In genomic region chr12:17440251-17440651, GRCm38 (mm10) we compare ENCODE assay signal across 8 mouse cellular contexts.
A peak's percentile ranks its signal among the peaks of the same experiment; 100 is the strongest.
DNase-seq lines count a peak whose midpoint lies in the region; ATAC-seq lines count a peak whose summit lies in the region.

No protein-coding gene starts in this region.

- no peaks in the 10 kb centered on the region for H3K9me3 ChIP-seq in kidney, embryonic 16.5 days (ENCODE audit: low read length)
- no peaks in the 10 kb centered on the region for H3K9me3 ChIP-seq in midbrain, embryonic 13.5 days
- no peaks in the 10 kb centered on the region for H3K9me3 ChIP-seq in midbrain, embryonic 11.5 days (ENCODE audit: control insufficient read depth, low read length)

- no peaks in the 10 kb centered on the region for H3K36me3 ChIP-seq in kidney, embryonic 16.5 days (ENCODE audit: insufficient read depth, low read length)
- H3K36me3 ChIP-seq in midbrain, embryonic 13.5 days, result 0 out of 2 replicates have a peak, but pooled peaks cover 5% of the 10 kb centered on the region
- no peaks in the 10 kb centered on the region for H3K36me3 ChIP-seq in midbrain, embryonic 11.5 days (ENCODE audit: control insufficient read depth, insufficient read depth, low read length)

- ATAC-seq in kidney, embryonic 16.5 days (ENCODE audit: low FRiP score, low TSS enrichment), result peak; percentile 43
- no peak for ATAC-seq in midbrain, embryonic 13.5 days
- ATAC-seq in frontal cortex, adult (ENCODE audit: low TSS enrichment), result no peak
- no peak for ATAC-seq in midbrain, embryonic 11.5 days (ENCODE audit: low FRiP score)

- H3K4me2 ChIP-seq in kidney, embryonic 16.5 days (replicated peaks; ENCODE audit: low read depth, low read length), result no peak overlapping the region
- no peak overlapping the region for H3K4me2 ChIP-seq in midbrain, embryonic 13.5 days (replicated peaks)
- no peak overlapping the region for H3K4me2 ChIP-seq in midbrain, embryonic 11.5 days

- peaks cover 15% of the 10 kb centered on the region for H3K4me1 ChIP-seq in kidney, embryonic 16.5 days (ENCODE audit: insufficient read depth, low read length)
- no peaks in the 10 kb centered on the region for H3K4me1 ChIP-seq in midbrain, embryonic 13.5 days (replicated peaks)
- no peaks in the 10 kb centered on the region for H3K4me1 ChIP-seq in midbrain, embryonic 11.5 days (ENCODE audit: control insufficient read depth, insufficient read depth, low read length)

- H3K4me3 ChIP-seq in kidney, embryonic 16.5 days (ENCODE audit: low read length), result no peak overlapping the region
- no peak overlapping the region for H3K4me3 ChIP-seq in midbrain, embryonic 13.5 days (replicated peaks)
- H3K4me3 ChIP-seq in midbrain, embryonic 11.5 days (ENCODE audit: low read depth, low read length), result no peak overlapping the region

- H3K9ac ChIP-seq in kidney, embryonic 16.5 days (replicated peaks; ENCODE audit: low read length), result no peak overlapping the region
- no peak overlapping the region for H3K9ac ChIP-seq in midbrain, embryonic 13.5 days (replicated peaks)
- H3K9ac ChIP-seq in midbrain, embryonic 11.5 days (ENCODE audit: low read length), result no peak overlapping the region

- DNase-seq in right cerebral cortex, postnatal 25 days, result peak; percentile 24
- DNase-seq in right cerebral cortex, adult 2 months (ENCODE audit: low spot score in 2 of 2), result no peak
- DNase-seq in heart, adult 18-20 months, result peak; percentile 61 to 88
- DNase-seq in neural tube, embryonic 10.5 days (ENCODE audit: extremely low spot score, low spot score), result no peak
- no peak for DNase-seq in midbrain, embryonic 11.5 days (ENCODE audit: low spot score, missing footprints)

- WGBS in kidney, embryonic 16.5 days, result 25% methylated on average over 7 of the region's 7 CpGs
- 78% methylated on average over 7 of the region's 7 CpGs for WGBS in midbrain, embryonic 13.5 days
- WGBS in midbrain, embryonic 11.5 days, result 81% methylated on average over 7 of the region's 7 CpGs

- no peaks in the 10 kb centered on the region for H3K27me3 ChIP-seq in kidney, embryonic 16.5 days (ENCODE audit: insufficient read depth, low read length)
- H3K27me3 ChIP-seq in midbrain, embryonic 13.5 days, result no peaks in the 10 kb centered on the region
- H3K27me3 ChIP-seq in midbrain, embryonic 11.5 days (ENCODE audit: control insufficient read depth, insufficient read depth, low read length), result no peaks in the 10 kb centered on the region

- H3K27ac ChIP-seq in kidney, embryonic 16.5 days (ENCODE audit: low read length), result peak overlapping the region; percentile 49
- H3K27ac ChIP-seq in midbrain, embryonic 13.5 days, result no peak overlapping the region
- H3K27ac ChIP-seq in midbrain, embryonic 11.5 days (ENCODE audit: low read depth, low read length), result no peak overlapping the region

Comparison
In these comparisons a context has a peak if more than half of its experiments do, and no peak if none do; other contexts are left out.
1. DNase-seq: peak in right cerebral cortex, postnatal 25 days (single experiment) and heart, adult 18-20 months (2 of 2); none in right cerebral cortex, adult 2 months (0 of 2), neural tube, embryonic 10.5 days (single experiment) and midbrain, embryonic 11.5 days (single experiment).